Mouse (Mus musculus) MEL (cell line): ENCODE results near the gene Grid1. TPM values are rescaled to one million over a fixed set of nuclear protein-coding genes. Genes with fewer than 3 reads are reported as not detected.

ENCODE experiments used
- DNase-seq: peaks from one replicate; pipeline ENCODE4 v3.0.0; 2011; ENCODE audit warnings: low read depth, low spot score
- H3K27ac ChIP-seq: 2 replicates; pipeline ENCODE4 v1.5.1; 2012; ENCODE audit warnings: low read depth, mild to moderate bottlenecking, control low read depth, low read length, moderate library complexity; ENCODE audit not compliant: control insufficient read depth
- H3K27me3 ChIP-seq, 2 experiments: fragments of 150-350 bp in 1 of 2; sonication (generic) in 1 of 2; 2 replicates each; pipeline ENCODE4 v1.6.1; 2012; ENCODE audit warnings: low read length in 2 of 2, mild to moderate bottlenecking in 2 of 2, improper control_type of control experiment in 1 of 2, moderate library complexity in 1 of 2; ENCODE audit not compliant: insufficient read depth in 2 of 2, control insufficient read depth in 1 of 2
- H3K36me3 ChIP-seq, 2 experiments: 2 replicates each; pipeline ENCODE4 v1.6.1; 2012 to 2014; ENCODE audit warnings: low read length in 2 of 2, improper control_type of control experiment in 1 of 2, inconsistent platforms in 1 of 2, mild to moderate bottlenecking in 1 of 2; ENCODE audit not compliant: insufficient read depth in 2 of 2, control insufficient read depth in 1 of 2
- H3K4me1 ChIP-seq, 2 experiments: fragments of 150-350 bp in 1 of 2; sonication (generic) in 1 of 2; 2 replicates each; pipeline ENCODE4 v1.6.1; 2012; ENCODE audit warnings: low read length in 2 of 2, improper control_type of control experiment in 1 of 2, mild to moderate bottlenecking in 1 of 2; ENCODE audit not compliant: insufficient read depth in 2 of 2, control insufficient read depth in 1 of 2
- H3K4me3 ChIP-seq, 2 experiments: fragments of 150-350 bp in 1 of 2; sonication (generic) in 1 of 2; 2 replicates each; pipeline ENCODE4 v1.5.1; 2012; ENCODE audit warnings: low read depth in 2 of 2, low read length in 2 of 2, mild to moderate bottlenecking in 2 of 2, moderate library complexity in 2 of 2, control low read depth in 1 of 2, improper control_type of control experiment in 1 of 2; ENCODE audit not compliant: control insufficient read depth in 1 of 2, insufficient read depth in 1 of 2
- H3K79me2 ChIP-seq: 2 replicates; pipeline ENCODE4 v1.6.1; 2012; ENCODE audit warnings: mild to moderate bottlenecking, low read length, moderate library complexity; ENCODE audit not compliant: control insufficient read depth, poor library complexity, insufficient read depth
- H3K9ac ChIP-seq: 2 replicates; pipeline ENCODE4 v1.6.1; 2012; ENCODE audit warnings: low read depth, mild to moderate bottlenecking, control low read depth, low read length, moderate library complexity; ENCODE audit not compliant: control insufficient read depth, poor library complexity, severe bottlenecking
- H3K9me3 ChIP-seq: fragments of 150-350 bp; sonication (generic); replicated peaks from 2 replicates; pipeline ENCODE4 v1.6.1; 2012; ENCODE audit warnings: mild to moderate bottlenecking, low read length, improper control_type of control experiment, moderate library complexity; ENCODE audit not compliant: insufficient read depth
- BHLHE40 ChIP-seq: IDR thresholded peaks from 2 replicates; pipeline ENCODE4 v1.6.1; 2012; ENCODE audit warnings: low read depth, mild to moderate bottlenecking, inconsistent platforms, low read length, improper control_type of control experiment, borderline replicate concordance
- CHD1 ChIP-seq: IDR thresholded peaks from 2 replicates; pipeline ENCODE4 v1.6.1; 2012; ENCODE audit warnings: low read depth, mild to moderate bottlenecking, inconsistent platforms, low read length, improper control_type of control experiment
- CHD2 ChIP-seq: IDR thresholded peaks from 2 replicates; pipeline ENCODE4 v1.6.1; 2011; ENCODE audit warnings: low read length, improper control_type of control experiment
- CTCF ChIP-seq, 3 experiments: IDR thresholded peaks in 2 of 3; conservative IDR thresholded peaks in 1 of 3; 2 replicates each; pipeline ENCODE4 v1.5.1; 2011 to 2012; ENCODE audit warnings: low read length in 3 of 3, low read depth in 2 of 3, mild to moderate bottlenecking in 2 of 3, improper control_type of control experiment in 1 of 3, inconsistent platforms in 1 of 3, mixed read lengths in 1 of 3, moderate library complexity in 1 of 3; ENCODE audit not compliant: control insufficient read depth in 1 of 3, insufficient read depth in 1 of 3, poor library complexity in 1 of 3, severe bottlenecking in 1 of 3
- E2F4 ChIP-seq: IDR thresholded peaks from 2 replicates; pipeline ENCODE4 v1.6.1; 2011; ENCODE audit warnings: low read depth, low read length, improper control_type of control experiment, borderline replicate concordance
- EP300 ChIP-seq, 2 experiments: IDR thresholded peaks; 2 replicates each; pipeline ENCODE4 v1.6.1; 2011; ENCODE audit warnings: improper control_type of control experiment in 2 of 2, low read length in 2 of 2, low read depth in 1 of 2, mild to moderate bottlenecking in 1 of 2
- ETS1 ChIP-seq: IDR thresholded peaks from 2 replicates; pipeline ENCODE4 v1.6.1; 2012; ENCODE audit warnings: low read depth, mild to moderate bottlenecking, inconsistent platforms, low read length, improper control_type of control experiment, moderate library complexity
- GABPA ChIP-seq: IDR thresholded peaks from 2 replicates; pipeline ENCODE4 v1.6.1; 2012; ENCODE audit warnings: low read depth, mild to moderate bottlenecking, inconsistent platforms, low read length, improper control_type of control experiment, moderate library complexity
- GATA1 ChIP-seq: IDR thresholded peaks from 2 replicates; pipeline ENCODE4 v1.6.1; 2011; ENCODE audit warnings: low read depth, low read length, improper control_type of control experiment
- KAT2A ChIP-seq: conservative IDR thresholded peaks from 2 replicates; pipeline ENCODE4 v1.6.1; 2012; ENCODE audit warnings: low read depth, low read length, improper control_type of control experiment, inconsistent platforms
- MAZ ChIP-seq: IDR thresholded peaks from 2 replicates; pipeline ENCODE4 v1.6.1; 2012; ENCODE audit warnings: low read depth, mild to moderate bottlenecking, inconsistent platforms, low read length, improper control_type of control experiment
- MEF2A ChIP-seq: IDR thresholded peaks from 2 replicates; pipeline ENCODE4 v1.6.1; 2014; ENCODE audit warnings: low read depth, mild to moderate bottlenecking, inconsistent platforms, low read length, improper control_type of control experiment; ENCODE audit not compliant: poor library complexity, insufficient replicate concordance, severe bottlenecking; ENCODE audit errors: extremely low read depth
- MXI1 ChIP-seq: IDR thresholded peaks from 2 replicates; pipeline ENCODE4 v1.6.1; 2011; ENCODE audit warnings: mild to moderate bottlenecking, low read depth, low read length, improper control_type of control experiment
- MYB ChIP-seq: IDR thresholded peaks from 2 replicates; pipeline ENCODE4 v1.6.1; 2011; ENCODE audit warnings: mild to moderate bottlenecking, low read depth, low read length, improper control_type of control experiment
- MYC ChIP-seq: IDR thresholded peaks from 2 replicates; pipeline ENCODE4 v1.6.1; 2011; ENCODE audit warnings: low read depth, mild to moderate bottlenecking, low read length, improper control_type of control experiment, moderate library complexity
- NELFE ChIP-seq: IDR thresholded peaks from 2 replicates; pipeline ENCODE4 v1.6.1; 2011; ENCODE audit warnings: low read depth, low read length, improper control_type of control experiment
- POLR2AphosphoS2 ChIP-seq: IDR thresholded peaks from 2 replicates; pipeline ENCODE4 v1.6.1; 2011; ENCODE audit warnings: low read length, improper control_type of control experiment
- POLR2AphosphoS5 ChIP-seq: IDR thresholded peaks from 2 replicates; pipeline ENCODE4 v1.6.1; 2012; ENCODE audit warnings: low read depth, borderline replicate concordance, mild to moderate bottlenecking, inconsistent platforms, low read length, moderate library complexity, mixed read lengths
- RAD21 ChIP-seq: IDR thresholded peaks from 2 replicates; pipeline ENCODE4 v1.6.1; 2011; ENCODE audit warnings: mild to moderate bottlenecking, low read depth, low read length, improper control_type of control experiment
- SMC3 ChIP-seq: IDR thresholded peaks from 2 replicates; pipeline ENCODE4 v1.6.1; 2011; ENCODE audit warnings: low read depth, low read length, improper control_type of control experiment
- TBP ChIP-seq: IDR thresholded peaks from 2 replicates; pipeline ENCODE4 v1.8.0; 2011; ENCODE audit warnings: low read depth, low read length, improper control_type of control experiment
- TCF12 ChIP-seq: IDR thresholded peaks from 2 replicates; pipeline ENCODE4 v1.6.1; 2014; ENCODE audit warnings: low read depth, mild to moderate bottlenecking, inconsistent platforms, low read length, improper control_type of control experiment, moderate library complexity
- UBTF ChIP-seq: IDR thresholded peaks from 2 replicates; pipeline ENCODE4 v1.6.1; 2012; ENCODE audit warnings: low read depth, mild to moderate bottlenecking, inconsistent platforms, low read length, improper control_type of control experiment, moderate library complexity, borderline replicate concordance; ENCODE audit not compliant: insufficient read depth
- USF1 ChIP-seq: IDR thresholded peaks from 2 replicates; pipeline ENCODE4 v1.6.1; 2014; ENCODE audit warnings: low read depth, mild to moderate bottlenecking, inconsistent platforms, low read length, improper control_type of control experiment, moderate library complexity
- USF2 ChIP-seq, 2 experiments: IDR thresholded peaks; 2 replicates each; pipeline ENCODE4 v1.6.1; 2011 to 2012; ENCODE audit warnings: improper control_type of control experiment in 2 of 2, low read length in 2 of 2, borderline replicate concordance in 1 of 2, inconsistent platforms in 1 of 2, low read depth in 1 of 2, mild to moderate bottlenecking in 1 of 2; ENCODE audit not compliant: insufficient read depth in 1 of 2
- ZC3H11A ChIP-seq: IDR thresholded peaks from 2 replicates; pipeline ENCODE4 v1.6.1; 2012; ENCODE audit warnings: low read depth, mild to moderate bottlenecking, inconsistent platforms, low read length, improper control_type of control experiment
- ZKSCAN1 ChIP-seq: IDR thresholded peaks from 2 replicates; pipeline ENCODE4 v1.6.1; 2012; ENCODE audit warnings: low read depth, mild to moderate bottlenecking, inconsistent platforms, low read length, improper control_type of control experiment, moderate library complexity
- polyA plus RNA-seq, 2 experiments: library from polyadenylated mRNA; stranded (reverse) in 1 of 2; unstranded in 1 of 2; fragments of >175 nt in 1 of 2; fragments of >200 nt in 1 of 2; gene quantifications; 2 replicates each; pipeline versions ENCODE4 v1.2.1 to v1.2.4; 2012; ENCODE audit warnings: low replicate concordance in 2 of 2, low read depth in 1 of 2; ENCODE audit not compliant: insufficient read length in 2 of 2, insufficient read depth in 1 of 2, missing spikeins in 1 of 2
- total RNA-seq: library from RNA; depleted of rRNA; stranded (reverse); fragments of 300-350 nt; gene quantifications from 2 replicates; pipeline ENCODE4 v1.2.3, GENCODE M21; 2012

The Grid1 gene
- total and polyA plus RNA-seq, 3 experiments, result not detected

DNA sequence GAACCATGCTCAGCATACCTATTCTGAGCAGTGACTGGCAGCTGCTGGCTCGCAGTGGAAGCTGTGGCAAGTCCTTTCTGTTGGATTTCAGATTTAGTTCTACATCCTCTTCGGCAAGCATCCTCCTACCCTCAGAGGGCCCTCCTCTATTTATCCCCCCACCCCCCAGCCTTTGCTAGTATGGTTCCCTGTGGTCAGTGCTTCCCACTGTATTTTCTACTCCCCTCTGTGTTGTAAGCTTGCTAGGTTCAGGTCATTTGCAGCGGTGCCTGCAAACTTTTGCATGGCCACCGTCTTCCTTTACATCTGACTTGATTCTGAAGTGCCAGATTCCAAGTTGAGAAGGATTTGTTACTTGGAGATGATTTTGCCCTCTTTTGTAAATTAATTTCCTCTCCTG is 378.5 kb downstream of the Grid1 start:
- H3K36me3 ChIP-seq, result no peaks in the 10 kb centered on the region
- DNase-seq, result no peak
- TF ChIP-seq MEF2A (no peak), MYB (no peak), POLR2AphosphoS2 (no peak), EP300 (IDR thresholded peaks at IDR 0.05; ENCODE audit: low read depth in 1 of 2, low read length in 2 of 2) (no peak), GABPA (no peak), USF2 (IDR thresholded peaks at IDR 0.05; ENCODE audit: borderline replicate concordance in 1 of 2, insufficient read depth in 1 of 2, low read depth in 1 of 2, low read length in 2 of 2) (no peak), UBTF (no peak), CTCF (IDR thresholded peaks at IDR 0.05 in 2 of 3, conservative IDR thresholded peaks at IDR 0.05 in 1 of 3; ENCODE audit: control insufficient read depth in 1 of 3, insufficient read depth in 1 of 3, low read depth in 2 of 3, low read length in 3 of 3, poor library complexity in 1 of 3, severe bottlenecking in 1 of 3) (no peak), USF1 (no peak), BHLHE40 (no peak), ZKSCAN1 (no peak), ZC3H11A (no peak)
- TF ChIP-seq, all 39 proteins: peak for 0
- Histone ChIP-seq H3K27me3 (no peaks in the 10 kb centered on the region), H3K79me2 (no peaks in the 10 kb centered on the region), H3K4me3 (no peak overlapping the region), H3K27ac (no peak overlapping the region), H3K9me3 (no peaks in the 10 kb centered on the region), H3K9ac (no peak overlapping the region), H3K4me1 (no peaks in the 10 kb centered on the region)

DNA sequence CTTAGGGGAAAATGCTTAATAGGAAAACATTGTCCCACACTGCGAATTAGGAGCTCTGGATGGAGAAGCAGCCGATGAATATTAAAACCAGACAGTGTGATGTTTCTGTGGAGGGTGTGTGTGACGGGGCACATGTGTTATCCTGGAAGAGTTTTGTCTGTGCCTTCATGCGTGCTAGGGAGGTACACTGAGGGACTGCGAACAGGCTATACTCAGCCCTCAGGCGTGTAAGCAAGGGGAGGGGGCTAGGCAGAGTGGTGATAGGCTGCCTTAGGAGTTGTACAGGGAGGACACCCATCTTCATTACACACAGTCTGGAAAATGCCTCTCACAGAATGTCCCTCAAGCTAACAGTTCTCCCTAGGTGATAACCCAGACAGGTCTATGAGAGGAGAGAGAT is 379.0 kb downstream of the Grid1 start:
- H3K4me1 ChIP-seq, result no peaks in the 10 kb centered on the region
- H3K4me3 ChIP-seq, result no peak overlapping the region

GRCm38 (mm10) chr14:35209444-35209843 is 389.5 kb downstream of the Grid1 start:
- no peaks in the 10 kb centered on the region for H3K79me2 ChIP-seq
- no peaks in the 10 kb centered on the region for H3K27me3 ChIP-seq
- no peak overlapping the region for H3K9ac ChIP-seq
- no peaks in the 10 kb centered on the region for H3K4me1 ChIP-seq
- no peaks in the 10 kb centered on the region for H3K36me3 ChIP-seq
- H3K9me3 ChIP-seq, result no peaks in the 10 kb centered on the region
- no peak overlapping the region for H3K4me3 ChIP-seq
- no peak for DNase-seq
- H3K27ac ChIP-seq, result no peak overlapping the region
- TF ChIP-seq TCF12, result no peak
- TF ChIP-seq SMC3, result no peak
- no peak for TF ChIP-seq MYC
- TF ChIP-seq UBTF, result no peak
- no peak for TF ChIP-seq TBP
- TF ChIP-seq POLR2AphosphoS5, result no peak
- no peak for TF ChIP-seq RAD21
- TF ChIP-seq NELFE, result no peak
- TF ChIP-seq MAZ, result no peak
- no peak for TF ChIP-seq CHD2
- TF ChIP-seq MXI1, result no peak
- no peak for TF ChIP-seq POLR2AphosphoS2
- no peak for TF ChIP-seq KAT2A
- TF ChIP-seq E2F4, result no peak
- TF ChIP-seq CHD1, result no peak

More for the DNA sequence above, 379.0 kb downstream of the Grid1 start:
- H3K79me2 ChIP-seq, result no peaks in the 10 kb centered on the region
- H3K9ac ChIP-seq, result no peak overlapping the region
- no peaks in the 10 kb centered on the region for H3K27me3 ChIP-seq
- no peaks in the 10 kb centered on the region for H3K36me3 ChIP-seq
- no peak for DNase-seq
- H3K9me3 ChIP-seq, result no peaks in the 10 kb centered on the region
- H3K27ac ChIP-seq, result no peak overlapping the region
- TF ChIP-seq USF2 (IDR thresholded peaks at IDR 0.05; ENCODE audit: borderline replicate concordance in 1 of 2, insufficient read depth in 1 of 2, low read depth in 1 of 2, low read length in 2 of 2) (no peak), MAZ (no peak), MYC (no peak), TCF12 (no peak), GATA1 (no peak), ETS1 (no peak)
